In the genomic region with DNA sequence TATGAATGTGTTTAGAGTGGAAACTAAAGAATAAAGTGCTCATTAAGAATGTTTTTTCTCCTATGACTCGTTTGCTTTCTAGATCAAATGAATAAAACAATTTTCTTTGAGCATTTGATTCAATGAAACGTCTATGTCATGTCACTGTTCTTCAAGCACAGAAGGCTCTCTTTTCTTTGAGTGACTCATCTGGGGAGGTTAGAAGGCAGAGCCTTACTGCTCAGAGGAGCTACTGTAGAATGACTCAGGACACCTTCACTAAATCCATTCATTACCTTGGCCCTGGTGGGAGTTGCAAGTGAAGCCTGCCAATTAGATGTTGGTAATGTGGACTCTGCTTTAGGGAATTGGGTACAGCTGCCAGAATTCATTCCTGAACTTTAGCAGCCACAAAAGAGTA, we compare ENCODE assay signal across 9 mouse cellular contexts.
"Had no signal": no experiment of that assay in that cellular context is flagged by ENCODE, and none has a peak within 500 bp of the region (broad histone marks: within the 10 kb centered on the region; RNA-seq: fewer than 3 reads in every experiment).

No protein-coding gene starts in this region.

- H3K4me2 ChIP-seq: midbrain, embryonic 12.5 days; neural tube, embryonic 13.5 days had no signal

- H3K36me3 ChIP-seq: midbrain, embryonic 12.5 days; neural tube, embryonic 13.5 days had no signal

- H3K4me3 ChIP-seq: midbrain, embryonic 12.5 days; neural tube, embryonic 13.5 days had no signal

- H3K9ac ChIP-seq: liver, embryonic 14.5 days; midbrain, embryonic 12.5 days; neural tube, embryonic 13.5 days had no signal

- H3K9me3 ChIP-seq: midbrain, embryonic 12.5 days; neural tube, embryonic 13.5 days had no signal

- H3K27ac ChIP-seq: liver, embryonic 14.5 days; midbrain, embryonic 12.5 days; neural tube, embryonic 13.5 days; stomach, postnatal 0 days had no signal

- DNase-seq: kidney, postnatal 10 days; lung, adult 18-20 months; right cerebral cortex, adult 18-20 months; thymus, postnatal 4 days had no signal

- H3K4me1 ChIP-seq: midbrain, embryonic 12.5 days; neural tube, embryonic 13.5 days had no signal

- ATAC-seq: midbrain, embryonic 16.5 days had no signal

- H3K27me3 ChIP-seq: midbrain, embryonic 12.5 days; neural tube, embryonic 13.5 days had no signal
